Mouse (Mus musculus) neutrophil, adult 5-6 weeks (primary cell): ENCODE results near the gene Slc35d2. TPM values are rescaled to one million over a fixed set of nuclear protein-coding genes. Genes with fewer than 3 reads are reported as not detected.

Source experiments
- ATAC-seq: fragments of 151-379, 151-347 bp; 2 replicates; pipeline ENCODE4 v1.8.0; 2017; ENCODE audit warnings: mild to moderate bottlenecking, moderate TSS enrichment; ENCODE audit not compliant: insufficient number of reproducible peaks, poor library complexity, low FRiP score, severe bottlenecking; ENCODE audit errors: extremely low read depth
- total RNA-seq: library from RNA; stranded (forward); fragments of 200-1000 nt; gene quantifications from 2 replicates; pipeline ENCODE4 v1.2.3, GENCODE M21; 2017

Gene Slc35d2
- total RNA-seq, 1 experiment from 2014 or later: 25.3 TPM

DNA sequence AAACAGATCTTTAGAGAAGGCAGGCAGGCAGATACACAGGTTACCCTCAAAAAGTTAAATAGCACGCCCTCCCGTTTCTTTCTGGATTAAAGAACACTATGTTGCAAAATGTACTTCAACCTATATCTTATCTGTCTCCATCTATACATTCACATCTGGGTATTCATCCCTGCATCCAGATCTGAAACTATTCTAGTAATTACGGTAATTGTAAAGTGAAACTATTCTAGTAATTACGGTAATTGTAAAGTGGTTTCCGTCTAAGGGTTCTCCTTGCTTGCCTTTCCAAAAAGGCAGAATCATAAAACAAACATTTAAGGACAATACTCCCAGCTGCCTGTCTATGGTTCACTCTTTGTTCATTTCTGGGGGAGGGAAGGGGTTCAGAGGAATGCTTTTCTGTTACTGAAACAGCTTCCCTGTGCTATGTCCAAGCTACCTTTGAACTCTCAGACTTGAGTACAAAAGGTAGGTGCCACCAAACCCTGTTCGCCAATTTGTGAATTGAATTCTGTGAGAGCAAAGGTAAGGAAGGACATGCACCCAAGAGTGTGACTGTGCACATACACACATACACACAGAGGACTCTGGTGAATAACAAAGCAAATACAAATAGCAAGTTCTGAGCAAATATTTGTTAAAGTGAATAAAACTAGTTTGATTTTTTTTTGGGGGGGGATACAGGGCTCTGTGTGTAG, 5.5 kb downstream of the Slc35d2 start:
- ATAC-seq: no peak

DNA sequence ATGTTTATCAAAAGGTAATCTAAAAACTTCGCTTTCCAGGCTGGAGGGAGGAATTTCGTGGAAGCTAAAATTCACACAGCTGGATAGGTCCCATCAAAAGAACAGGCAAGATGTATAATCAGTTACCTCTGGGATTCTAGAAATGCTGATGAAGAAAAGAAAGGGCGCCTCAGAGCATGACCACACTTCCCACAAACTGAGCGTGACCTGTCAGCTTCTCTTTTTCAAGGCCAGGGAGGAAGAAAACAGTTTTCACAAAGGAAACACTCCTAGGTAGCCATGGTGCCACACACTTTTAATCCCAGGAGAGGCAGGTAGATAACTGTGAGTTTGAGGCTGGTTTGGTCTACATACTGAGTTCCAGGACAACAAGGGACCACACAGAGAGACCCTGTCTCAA, 8.4 kb downstream of the Slc35d2 start:
- peak; percentile 41; the same call in 1 of the 2 replicates for ATAC-seq

GRCm38 (mm10) chr13:64117442-64117841, 11.7 kb downstream of the Slc35d2 start:
- ATAC-seq: no peak

DNA sequence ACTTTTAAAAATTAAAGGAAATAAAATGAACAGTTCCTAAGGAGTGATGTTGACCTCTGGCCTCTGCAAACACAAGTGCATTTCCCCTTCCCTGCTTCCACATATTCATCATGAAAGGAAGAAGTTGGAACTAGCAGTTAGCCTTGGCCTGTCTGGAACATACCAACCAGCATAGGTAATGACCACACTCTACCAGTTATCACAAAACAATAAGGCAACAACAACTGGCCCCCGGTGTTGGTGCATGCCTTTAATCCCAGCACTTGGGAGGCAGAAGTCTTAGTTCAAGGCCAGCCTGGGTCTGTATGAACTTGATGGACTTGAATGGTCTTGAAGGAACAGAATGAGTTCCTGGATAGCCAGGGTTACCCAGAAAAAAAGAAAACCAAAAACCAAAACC, 18.7 kb downstream of the Slc35d2 start:
- no peak for ATAC-seq

DNA sequence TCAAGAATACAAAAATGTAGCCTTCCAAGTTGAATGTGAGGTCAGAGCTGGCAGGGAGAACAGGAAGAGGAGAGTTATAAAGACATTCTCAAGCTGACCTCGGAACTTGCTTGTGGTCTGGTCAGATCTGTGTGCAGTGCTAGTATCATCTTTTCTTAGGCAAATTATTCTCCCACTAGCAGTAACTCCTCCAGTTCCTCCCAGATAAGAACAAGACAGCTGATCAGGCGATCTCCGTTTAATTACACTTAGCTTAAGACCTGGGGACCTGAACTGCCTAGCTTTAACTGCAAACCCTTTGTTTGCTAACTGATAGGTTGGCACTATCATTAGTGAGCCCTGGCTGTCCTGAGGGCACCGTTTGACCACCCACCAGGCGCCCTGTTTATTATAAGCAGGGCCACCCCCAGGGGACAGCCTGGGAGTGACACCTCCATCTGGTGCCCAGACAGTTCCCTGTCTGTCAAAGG, 20.8 kb downstream of the Slc35d2 start:
- ATAC-seq: no peak

- ATAC-seq: no peak
These were observed 21.6 kb downstream of the Slc35d2 start for GRCm38 (mm10) chr13:64107535-64107934.

DNA sequence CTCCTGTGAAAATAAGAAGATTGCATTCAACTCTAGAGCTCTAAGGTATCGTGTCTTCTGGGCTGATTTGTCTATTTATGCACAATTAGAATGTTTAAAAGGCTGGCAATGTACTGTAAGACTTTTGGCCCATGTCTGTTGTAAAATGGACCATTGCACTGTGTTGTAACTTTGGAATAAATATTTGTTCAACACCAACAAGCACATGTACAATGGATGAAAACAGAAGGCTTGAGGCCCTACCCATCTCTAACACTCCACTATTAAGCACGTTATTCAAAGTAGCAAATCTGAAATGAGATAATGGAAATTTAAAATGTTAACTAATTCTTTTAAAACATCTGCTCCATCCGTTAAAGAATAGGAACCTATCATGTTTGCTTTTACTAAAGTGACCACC, 22.1 kb downstream of the Slc35d2 start:
- ATAC-seq: no peak

GRCm38 (mm10) chr13:64105690-64106089, 23.5 kb downstream of the Slc35d2 start:
- ATAC-seq: no peak

GRCm38 (mm10) chr13:64100186-64100585, 29.0 kb downstream of the Slc35d2 start:
- peak; percentile 65; the same call in 1 of the 2 replicates for ATAC-seq

DNA sequence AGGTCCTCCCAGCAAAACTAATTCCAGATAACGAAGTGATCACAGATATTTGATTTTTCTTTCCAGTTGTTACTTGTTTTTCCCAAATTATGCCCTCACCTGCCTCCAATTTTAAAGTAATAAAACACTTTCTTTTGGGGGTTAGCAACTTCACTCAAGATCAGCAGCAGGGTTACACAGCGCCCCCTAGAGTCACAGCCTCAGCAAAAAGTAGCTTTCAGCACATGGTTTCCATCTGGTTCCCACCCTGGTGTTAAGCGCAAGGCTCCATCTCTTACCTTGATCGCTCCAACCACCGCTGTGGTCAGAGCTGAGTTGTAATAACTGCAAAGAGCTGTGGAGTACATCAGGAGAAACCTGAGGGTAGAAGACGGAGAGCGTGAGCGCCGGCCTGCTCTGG, 30.2 kb downstream of the Slc35d2 start:
- ATAC-seq: no peak

- no peak for ATAC-seq
These were observed 35.8 kb downstream of the Slc35d2 start for GRCm38 (mm10) chr13:64093341-64093740.

GRCm38 (mm10) chr13:64092752-64093151, 36.4 kb downstream of the Slc35d2 start:
- no peak for ATAC-seq

DNA sequence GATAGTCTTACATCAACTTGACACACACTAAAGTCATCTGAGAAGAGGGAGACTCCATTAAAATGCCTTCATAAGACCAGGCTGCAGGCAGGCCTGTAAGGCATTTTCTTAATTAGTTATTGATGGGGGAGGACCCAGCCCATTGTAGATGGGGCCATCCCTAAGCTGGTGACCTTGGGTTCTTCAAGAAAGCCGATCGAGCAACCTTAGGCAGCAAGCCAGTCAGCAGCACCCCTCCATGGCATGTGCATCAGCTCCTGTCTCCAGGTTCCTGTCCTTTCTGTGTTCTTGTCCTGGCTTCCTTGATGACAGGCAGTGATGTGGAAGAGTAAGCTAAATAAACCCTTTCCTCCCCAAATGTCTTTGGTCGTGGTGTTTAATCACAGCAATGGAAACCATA, 37.0 kb downstream of the Slc35d2 start:
- no peak for ATAC-seq

- no peak for ATAC-seq
These were observed 38.2 kb downstream of the Slc35d2 start for GRCm38 (mm10) chr13:64091006-64091405.

GRCm38 (mm10) chr13:64090278-64090677, 38.9 kb downstream of the Slc35d2 start:
- ATAC-seq: no peak

- no peak for ATAC-seq
These were observed 40.0 kb downstream of the Slc35d2 start, which contains the start of gene Hsd17b3 for GRCm38 (mm10) chr13:64089130-64089529. Gene Hsd17b3 (minus strand): TSS chr13:64089230.

DNA sequence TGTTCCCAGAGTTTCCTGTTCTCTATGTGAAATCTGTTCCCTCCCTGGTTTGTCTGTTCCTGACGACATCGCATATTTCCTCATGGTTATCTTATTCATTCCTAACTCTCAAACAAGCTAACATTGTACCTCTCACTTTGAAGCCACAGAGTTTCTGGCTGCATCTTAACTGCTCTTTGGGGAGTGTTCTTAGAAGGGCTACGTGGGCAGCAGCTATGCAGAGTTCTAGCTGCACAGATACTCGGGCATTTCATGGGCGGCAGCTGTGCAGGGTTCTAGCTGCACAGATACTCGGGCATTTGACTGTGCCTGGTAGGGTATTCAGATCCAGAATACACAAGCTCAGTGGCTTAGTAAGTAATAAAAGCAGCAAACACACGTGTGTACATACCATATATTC, 41.1 kb downstream of the Slc35d2 start:
- ATAC-seq: no peak

- ATAC-seq: no peak
These were observed 43.1 kb downstream of the Slc35d2 start for GRCm38 (mm10) chr13:64086036-64086435.

DNA sequence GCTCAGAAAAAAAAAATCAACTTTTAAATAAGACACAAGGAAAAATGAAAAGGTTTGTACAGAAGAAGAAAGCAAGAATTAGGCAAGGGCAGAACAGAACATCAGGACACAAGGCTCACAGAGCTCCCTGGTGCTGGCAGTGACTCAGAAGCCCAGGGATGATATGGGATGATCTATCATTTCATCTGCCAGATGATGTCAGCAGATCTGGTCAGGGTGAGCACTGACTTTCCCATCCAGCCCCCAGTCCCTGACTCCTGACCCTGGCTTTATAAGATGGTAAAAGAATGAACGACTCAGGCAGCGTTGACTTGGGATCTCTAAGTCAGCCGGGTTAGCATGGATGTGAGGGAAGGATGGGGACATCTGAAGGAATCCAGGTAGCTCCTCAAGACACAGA, 45.8 kb downstream of the Slc35d2 start:
- ATAC-seq: no peak

GRCm38 (mm10) chr13:64081012-64081919, 47.9 kb downstream of the Slc35d2 start:
- ATAC-seq: no peak
